Mouse (Mus musculus): Measurements from ENCODE around the gene Gm12166. TPM values are rescaled to one million over a fixed set of nuclear protein-coding genes. Genes with fewer than 3 reads are reported as not detected.

Gm12166 gene
- polyA plus RNA-seq, 1 experiment from 2014 or later: 5.4 TPM

DNA sequence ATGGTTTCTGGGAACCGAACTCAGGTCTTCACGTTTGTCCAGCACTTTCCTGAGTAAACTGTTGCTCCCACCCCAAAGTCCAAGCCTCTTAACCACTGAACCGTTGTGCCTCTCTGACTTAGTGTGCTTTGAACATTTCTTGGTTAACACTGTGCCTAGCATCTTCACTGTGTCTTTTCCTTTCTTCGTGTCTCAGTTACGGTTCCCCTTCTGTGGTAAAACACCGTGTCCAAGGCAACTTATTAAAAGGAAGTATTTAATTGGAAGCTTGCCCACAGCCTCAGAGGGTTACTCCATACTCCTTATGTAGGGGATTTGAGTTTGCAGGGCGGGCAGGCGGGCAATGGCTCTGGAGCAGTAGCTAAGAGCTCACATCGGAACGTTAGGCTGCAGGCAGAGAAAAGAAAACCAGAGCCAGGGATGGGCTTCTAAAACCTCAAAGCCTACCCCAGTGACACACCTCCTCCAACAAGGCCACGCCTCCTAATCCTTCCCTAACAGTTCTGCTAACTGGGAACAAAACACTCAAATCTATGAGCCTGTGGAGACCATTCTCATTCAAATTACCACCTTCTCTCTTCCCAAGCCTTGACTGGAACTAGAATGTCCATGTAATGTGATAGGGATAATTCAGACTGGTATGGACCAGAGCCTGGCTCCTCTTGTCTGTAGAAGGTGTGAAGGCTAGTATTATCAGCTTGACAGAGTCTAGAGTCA lies 24.5 kb upstream of the Gm12166 start:
- Histone ChIP-seq H3K4me3 (ENCODE audit: low read length) (no peak overlapping the region), H3K9me3 (ENCODE audit: control insufficient read depth, low read length) (no peaks in the 10 kb centered on the region), H3K9ac (ENCODE audit: low read length) (no peak overlapping the region), H3K4me1 (replicated peaks; ENCODE audit: control insufficient read depth, insufficient read depth, low read length) (peaks cover 25% of the 10 kb centered on the region), H3K27me3 (ENCODE audit: control insufficient read depth, insufficient read depth, low read depth, low read length) (no peaks in the 10 kb centered on the region), H3K36me3 (ENCODE audit: control insufficient read depth, insufficient read depth, low read length) (peaks cover 11% of the 10 kb centered on the region; the same call in 1 of the 2 replicates), H3K27ac (ENCODE audit: low read length) (peak overlapping the region; percentile 40), H3K4me2 (ENCODE audit: low read depth, low read length) (no peak overlapping the region)
- no peak for ATAC-seq (ENCODE audit: low read depth)
- 85% methylated on average over 11 of the region's 11 CpGs for WGBS

DNA sequence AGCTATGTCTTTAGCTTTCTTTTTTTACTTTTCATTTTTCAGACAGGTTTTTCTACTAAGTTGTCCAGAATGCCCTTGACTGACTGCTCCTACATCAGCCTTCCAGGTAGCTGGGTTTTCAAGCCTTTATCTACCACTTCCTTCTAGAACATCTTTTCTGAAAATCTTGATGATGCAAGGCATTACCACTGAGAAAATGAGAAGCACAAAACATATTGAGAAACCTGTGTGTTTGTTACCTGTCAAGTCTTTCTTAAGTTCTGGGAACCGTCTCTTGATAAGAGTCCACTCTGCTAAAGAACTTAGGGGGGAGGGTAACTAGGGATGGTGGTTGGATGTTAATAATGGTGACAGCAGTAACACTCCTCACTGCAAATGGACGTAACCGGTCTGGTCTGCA lies 23.4 kb upstream of the Gm12166 start:
- no peak for ATAC-seq (ENCODE audit: low read depth)
- Histone ChIP-seq H3K9ac (ENCODE audit: low read length) (no peak overlapping the region), H3K27me3 (ENCODE audit: control insufficient read depth, insufficient read depth, low read depth, low read length) (no peaks in the 10 kb centered on the region), H3K4me1 (replicated peaks; ENCODE audit: control insufficient read depth, insufficient read depth, low read length) (peaks cover 26% of the 10 kb centered on the region), H3K27ac (ENCODE audit: low read length) (no peak overlapping the region), H3K4me2 (ENCODE audit: low read depth, low read length) (no peak overlapping the region), H3K36me3 (ENCODE audit: control insufficient read depth, insufficient read depth, low read length) (peaks cover 11% of the 10 kb centered on the region; the same call in 1 of the 2 replicates), H3K4me3 (ENCODE audit: low read length) (no peak overlapping the region), H3K9me3 (ENCODE audit: control insufficient read depth, low read length) (no peaks in the 10 kb centered on the region)
- WGBS: 77% methylated on average over 3 of the region's 3 CpGs

DNA sequence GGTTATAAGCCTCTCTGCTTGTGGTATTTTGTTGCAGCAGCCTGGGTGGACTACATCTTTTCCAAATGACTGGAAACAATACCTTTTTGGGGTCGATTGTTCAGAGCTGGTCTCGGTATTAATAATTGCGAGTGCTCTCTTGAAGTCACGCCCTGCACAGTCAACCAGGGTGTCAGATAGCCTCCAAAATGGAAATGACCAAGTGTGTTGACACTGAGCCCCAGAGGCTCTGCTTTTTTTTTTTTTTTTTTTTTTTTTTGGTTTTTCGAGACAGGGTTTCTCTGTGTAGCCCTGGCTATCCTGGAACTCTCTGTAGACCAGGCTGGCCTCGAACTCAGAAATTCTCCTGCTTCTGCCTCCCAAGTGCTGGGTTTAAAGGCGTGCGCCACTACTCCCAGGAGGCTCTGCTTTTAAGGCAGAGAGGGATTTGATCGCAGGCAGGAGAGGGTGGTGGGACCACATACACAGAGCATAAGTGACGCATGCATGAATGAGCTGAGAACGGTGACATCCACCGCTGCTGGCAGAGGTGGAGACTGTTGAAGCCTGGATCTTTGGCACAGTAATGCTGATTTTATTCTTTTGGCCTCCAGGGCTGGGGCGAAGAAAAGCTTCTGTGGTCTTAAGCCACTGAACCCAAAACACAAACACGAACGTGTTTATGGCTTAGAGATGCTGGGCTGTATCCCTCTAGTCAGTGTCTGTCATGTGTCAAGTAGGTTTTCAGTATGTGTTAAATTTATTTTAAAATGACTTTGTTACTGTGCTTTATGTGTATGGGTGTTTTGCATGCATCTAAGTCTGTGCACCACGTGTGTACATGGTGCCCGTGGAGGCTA lies 21.9 kb upstream of the Gm12166 start:
- peak overlapping the region; percentile 58 for H3K27ac ChIP-seq (ENCODE audit: low read length)
- ATAC-seq (ENCODE audit: low read depth): no peak
- no peaks in the 10 kb centered on the region for H3K27me3 ChIP-seq (ENCODE audit: control insufficient read depth, insufficient read depth, low read depth, low read length)
- peaks cover 8% of the 10 kb centered on the region; the same call in 1 of the 2 replicates for H3K36me3 ChIP-seq (ENCODE audit: control insufficient read depth, insufficient read depth, low read length)
- peaks cover 38% of the 10 kb centered on the region for H3K4me1 ChIP-seq (replicated peaks; ENCODE audit: control insufficient read depth, insufficient read depth, low read length)
- H3K9ac ChIP-seq (ENCODE audit: low read length): no peak overlapping the region
- no peak overlapping the region for H3K4me2 ChIP-seq (ENCODE audit: low read depth, low read length)
- no peaks in the 10 kb centered on the region for H3K9me3 ChIP-seq (ENCODE audit: control insufficient read depth, low read length)
- WGBS: 81% methylated on average over 17 of the region's 17 CpGs
- H3K4me3 ChIP-seq (ENCODE audit: low read length): no peak overlapping the region

GRCm38 (mm10) chr11:46073061-46073849 lies 21.1 kb upstream of the Gm12166 start:
- Histone ChIP-seq H3K9me3 (ENCODE audit: control insufficient read depth, low read length) (no peaks in the 10 kb centered on the region), H3K9ac (ENCODE audit: low read length) (0 out of 2 replicates have a peak overlapping the region, but pooled peaks have one; percentile 18), H3K4me3 (ENCODE audit: low read length) (no peak overlapping the region), H3K4me1 (replicated peaks; ENCODE audit: control insufficient read depth, insufficient read depth, low read length) (peaks cover 44% of the 10 kb centered on the region), H3K4me2 (ENCODE audit: low read depth, low read length) (no peak overlapping the region), H3K27me3 (ENCODE audit: control insufficient read depth, insufficient read depth, low read depth, low read length) (no peaks in the 10 kb centered on the region), H3K27ac (ENCODE audit: low read length) (peak overlapping the region; percentile 58), H3K36me3 (ENCODE audit: control insufficient read depth, insufficient read depth, low read length) (peaks cover 6% of the 10 kb centered on the region; the same call in 1 of the 2 replicates)
- WGBS: 55% methylated on average over 15 of the region's 15 CpGs
- ATAC-seq (ENCODE audit: low read depth): 0 out of 2 replicates have a peak, but pooled peaks have one; percentile 9

DNA sequence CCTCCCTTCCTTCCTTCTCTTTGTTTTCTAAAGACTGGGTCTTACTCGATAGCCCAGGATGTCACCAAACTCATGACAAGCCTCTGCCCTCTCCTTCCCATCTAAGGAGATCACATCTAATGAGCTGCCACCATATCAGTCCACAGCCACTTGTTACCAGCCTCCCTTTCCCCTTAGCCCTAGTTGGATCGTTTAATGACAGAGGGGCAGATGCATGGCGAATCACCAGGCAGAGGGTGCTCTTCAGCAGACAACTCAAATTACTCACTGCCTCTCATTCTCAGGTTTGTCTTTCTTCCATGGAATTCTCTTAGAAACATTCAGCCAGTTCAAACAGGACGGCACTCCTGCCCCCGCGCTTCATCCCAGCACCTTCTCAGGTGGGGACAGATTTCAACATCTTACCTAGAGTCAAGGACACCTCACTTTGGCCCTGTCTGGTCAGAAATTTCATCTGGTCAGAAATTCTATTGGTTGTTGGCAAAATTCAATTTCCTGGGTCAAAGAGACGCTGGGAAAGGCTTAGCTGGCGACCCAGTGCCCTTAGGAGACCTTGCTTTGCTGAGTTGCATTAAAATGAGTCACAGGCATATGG lies 20.4 kb upstream of the Gm12166 start:
- H3K9ac ChIP-seq (ENCODE audit: low read length): no peak overlapping the region
- no peaks in the 10 kb centered on the region for H3K27me3 ChIP-seq (ENCODE audit: control insufficient read depth, insufficient read depth, low read depth, low read length)
- peak overlapping the region; percentile 58 for H3K27ac ChIP-seq (ENCODE audit: low read length)
- no peak overlapping the region for H3K4me3 ChIP-seq (ENCODE audit: low read length)
- WGBS: 72% methylated on average over 8 of the region's 8 CpGs
- no peaks in the 10 kb centered on the region for H3K9me3 ChIP-seq (ENCODE audit: control insufficient read depth, low read length)
- H3K4me1 ChIP-seq (replicated peaks; ENCODE audit: control insufficient read depth, insufficient read depth, low read length): peaks cover 44% of the 10 kb centered on the region
- ATAC-seq (ENCODE audit: low read depth): no peak
- peaks cover 4% of the 10 kb centered on the region; the same call in 1 of the 2 replicates for H3K36me3 ChIP-seq (ENCODE audit: control insufficient read depth, insufficient read depth, low read length)
- H3K4me2 ChIP-seq (ENCODE audit: low read depth, low read length): no peak overlapping the region

- WGBS: 55% methylated on average over 8 of the region's 8 CpGs
- Histone ChIP-seq H3K27ac (ENCODE audit: low read length) (no peak overlapping the region), H3K9ac (ENCODE audit: low read length) (no peak overlapping the region)
Observed at GRCm38 (mm10) chr11:46070789-46071188, 18.7 kb upstream of the Gm12166 start.

GRCm38 (mm10) chr11:46070161-46070560 lies 18.0 kb upstream of the Gm12166 start:
- no peaks in the 10 kb centered on the region for H3K9me3 ChIP-seq (ENCODE audit: control insufficient read depth, low read length)
- H3K4me2 ChIP-seq (ENCODE audit: low read depth, low read length): peak overlapping the region; percentile 16; the same call in 1 of the 2 replicates
- no peaks in the 10 kb centered on the region for H3K27me3 ChIP-seq (ENCODE audit: control insufficient read depth, insufficient read depth, low read depth, low read length)
- peaks cover 60% of the 10 kb centered on the region for H3K4me1 ChIP-seq (replicated peaks; ENCODE audit: control insufficient read depth, insufficient read depth, low read length)
- WGBS: 73% methylated on average over 4 of the region's 4 CpGs
- peak overlapping the region; percentile 41 for H3K9ac ChIP-seq (ENCODE audit: low read length)
- H3K4me3 ChIP-seq (ENCODE audit: low read length): no peak overlapping the region
- H3K36me3 ChIP-seq (ENCODE audit: control insufficient read depth, insufficient read depth, low read length): peaks cover 4% of the 10 kb centered on the region; the same call in 1 of the 2 replicates
- peak overlapping the region; percentile 98 for H3K27ac ChIP-seq (ENCODE audit: low read length)
- no peak for ATAC-seq (ENCODE audit: low read depth)

More at GRCm38 (mm10) chr11:46070789-46071188, 18.7 kb upstream of the Gm12166 start:
- H3K4me3 ChIP-seq (ENCODE audit: low read length): no peak overlapping the region
- no peaks in the 10 kb centered on the region for H3K27me3 ChIP-seq (ENCODE audit: control insufficient read depth, insufficient read depth, low read depth, low read length)
- peaks cover 55% of the 10 kb centered on the region for H3K4me1 ChIP-seq (replicated peaks; ENCODE audit: control insufficient read depth, insufficient read depth, low read length)
- peaks cover 4% of the 10 kb centered on the region; the same call in 1 of the 2 replicates for H3K36me3 ChIP-seq (ENCODE audit: control insufficient read depth, insufficient read depth, low read length)
- no peaks in the 10 kb centered on the region for H3K9me3 ChIP-seq (ENCODE audit: control insufficient read depth, low read length)
- no peak for ATAC-seq (ENCODE audit: low read depth)
- no peak overlapping the region for H3K4me2 ChIP-seq (ENCODE audit: low read depth, low read length)

DNA sequence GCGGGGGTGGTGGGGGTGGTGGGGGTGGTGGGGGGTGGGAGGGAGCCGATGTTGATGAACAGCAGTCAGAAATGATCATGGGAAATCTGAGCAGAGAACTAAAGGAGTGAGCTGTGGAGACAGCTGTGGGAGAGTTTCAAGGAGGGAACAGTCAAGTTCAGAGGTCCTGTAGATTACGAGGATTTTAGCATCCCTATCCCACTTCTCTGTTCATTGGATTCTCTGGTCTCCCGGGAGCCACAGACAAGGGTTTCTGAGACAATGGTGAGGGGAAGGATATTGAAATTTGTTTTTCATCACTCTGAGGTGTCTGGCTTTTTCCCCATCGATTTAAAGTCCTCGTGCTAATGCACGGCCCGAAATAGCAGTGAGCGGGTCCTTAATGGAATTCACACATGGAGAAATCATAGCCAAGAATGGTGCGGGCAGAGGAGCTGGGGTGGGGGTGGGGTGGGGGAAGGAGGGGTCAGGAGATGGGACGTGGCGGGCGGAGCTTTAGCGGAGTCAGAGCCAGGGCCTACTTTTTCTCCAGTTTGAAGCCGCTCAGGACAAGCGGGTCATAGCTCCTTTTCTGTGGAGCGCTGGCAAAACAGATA lies 17.4 kb upstream of the Gm12166 start:
- Histone ChIP-seq H3K9ac (ENCODE audit: low read length) (peak overlapping the region; percentile 41), H3K27ac (ENCODE audit: low read length) (peak overlapping the region; percentile 98), H3K36me3 (ENCODE audit: control insufficient read depth, insufficient read depth, low read length) (peaks cover 4% of the 10 kb centered on the region; the same call in 1 of the 2 replicates), H3K4me3 (ENCODE audit: low read length) (no peak overlapping the region), H3K4me1 (replicated peaks; ENCODE audit: control insufficient read depth, insufficient read depth, low read length) (peaks cover 67% of the 10 kb centered on the region), H3K9me3 (ENCODE audit: control insufficient read depth, low read length) (no peaks in the 10 kb centered on the region), H3K27me3 (ENCODE audit: control insufficient read depth, insufficient read depth, low read depth, low read length) (no peaks in the 10 kb centered on the region), H3K4me2 (ENCODE audit: low read depth, low read length) (peak overlapping the region; percentile 16; the same call in 1 of the 2 replicates)
- 32% methylated on average over 17 of the region's 17 CpGs for WGBS
- peak; percentile 20; the same call in 1 of the 2 replicates for ATAC-seq (ENCODE audit: low read depth)

Measured in lung, embryonic 16.5 days (tissue).